Mouse (Mus musculus) hindbrain, postnatal 0 days (tissue): ENCODE measurements around the gene Gmfb. TPM values are rescaled to one million over a fixed set of nuclear protein-coding genes. Genes with fewer than 3 reads are reported as not detected.
A peak's percentile ranks its signal among the peaks of the same experiment; 100 is the strongest.

Source experiments
- ATAC-seq: fragments of 200-750 bp; cut with Nextera tagmentation; 2 replicates; pipeline ENCODE4 v1.8.0; 2017; ENCODE audit warnings: mild to moderate bottlenecking, moderate TSS enrichment, moderate library complexity
- DNase-seq: peaks from one replicate; pipeline ENCODE4 v3.0.0-alpha.2; 2015; ENCODE audit warnings: low spot score
- H3K27ac ChIP-seq: fragments of 300-500 bp; sonication (generic); 2 replicates; pipeline ENCODE4 v1.5.1; 2014; ENCODE audit warnings: mild to moderate bottlenecking
- H3K27me3 ChIP-seq: fragments of 300-500 bp; sonication (generic); 2 replicates; pipeline ENCODE4 v1.6.1; 2014; ENCODE audit warnings: low read length, mixed read lengths; ENCODE audit not compliant: insufficient read depth
- H3K36me3 ChIP-seq: fragments of 300-500 bp; sonication (generic); 2 replicates; pipeline ENCODE4 v1.6.1; 2014; ENCODE audit warnings: low read length, mixed read lengths; ENCODE audit not compliant: insufficient read depth
- H3K4me1 ChIP-seq: fragments of 300-500 bp; sonication (generic); 2 replicates; pipeline ENCODE4 v1.6.1; 2014; ENCODE audit warnings: antibody characterized with exemption, low read length, mixed read lengths; ENCODE audit not compliant: insufficient read depth
- H3K4me2 ChIP-seq: fragments of 300-500 bp; sonication (generic); 2 replicates; pipeline ENCODE4 v1.6.1; 2014; ENCODE audit warnings: low read depth, mild to moderate bottlenecking, low read length, moderate library complexity, mixed read lengths
- H3K4me3 ChIP-seq: fragments of 300-500 bp; sonication (generic); 2 replicates; pipeline ENCODE4 v1.5.1; 2014; ENCODE audit warnings: low read length
- H3K9ac ChIP-seq: fragments of 300-500 bp; sonication (generic); replicated peaks from 2 replicates; pipeline ENCODE4 v1.6.1; 2014; ENCODE audit warnings: mild to moderate bottlenecking, low read length, moderate library complexity, mixed read lengths
- H3K9me3 ChIP-seq: fragments of 300-500 bp; sonication (generic); 2 replicates; pipeline ENCODE4 v1.6.1; 2016; ENCODE audit warnings: low read length, mixed read lengths
- CTCF ChIP-seq: IDR thresholded peaks from 2 replicates; pipeline ENCODE4 v1.5.1; 2016; ENCODE audit warnings: antibody characterized with exemption, control low read depth, low read depth
- WGBS: fragments of 180-500 bp; shearing (Covaris S2); extraction: QIAGEN DNeasy Blood & Tissue Kit; methylation state at CpG from one replicate; pipeline ENCODE4 v1.1.7; 2014; 5-methylcytosine and 5-hydroxymethylcytosine counted together
- polyA plus RNA-seq: library from polyadenylated mRNA; unstranded; fragments of >200 nt; fragmentation: Nextera tagmentation; extraction: Ambion mirVana; gene quantifications from 2 replicates; pipeline ENCODE4 v1.2.1, GENCODE M21; 2015
- total RNA-seq: library from RNA; depleted of rRNA; stranded (reverse); fragments of >200 nt; gene quantifications from 2 replicates; pipeline ENCODE4 v1.2.3, GENCODE M21; 2014

Gmfb gene
- total and polyA plus RNA-seq, 2 experiments from 2014 or later, result 117 to 121 TPM

GRCm38 (mm10) chr14:46839326-46839725 lies 17.3 kb upstream of the Gmfb start:
- 70% methylated on average over 4 of the region's 4 CpGs for WGBS
- Histone ChIP-seq H3K36me3 (peaks cover 10% of the 10 kb centered on the region), H3K4me3 (no peak overlapping the region), H3K27ac (no peak overlapping the region), H3K9ac (no peak overlapping the region), H3K9me3 (no peaks in the 10 kb centered on the region), H3K4me1 (no peaks in the 10 kb centered on the region), H3K4me2 (no peak overlapping the region), H3K27me3 (no peaks in the 10 kb centered on the region)
- TF ChIP-seq CTCF, result no peak
- no peak for DNase-seq
- no peak for ATAC-seq

- WGBS, result 8% methylated on average over 38 of the region's 40 CpGs
- H3K9me3 ChIP-seq, result no peaks in the 10 kb centered on the region
Measured at GRCm38 (mm10) chr14:46832354-46833272, 10.6 kb upstream of the Gmfb start.

GRCm38 (mm10) chr14:46831837-46832333 lies 9.8 kb upstream of the Gmfb start, which contains the start of gene Cgrrf1:
Cgrrf1 (plus strand) TSS chr14:46832125.
- no peaks in the 10 kb centered on the region for H3K4me1 ChIP-seq
- peak within 1 kb of the TSS; percentile 93 for H3K4me2 ChIP-seq
- ATAC-seq (peak; percentile 99), DNase-seq (peak; percentile 93)
- no peaks in the 10 kb centered on the region for H3K9me3 ChIP-seq
- H3K27ac ChIP-seq, result peak within 1 kb of the TSS; percentile 32; the same call in 1 of the 2 replicates
- H3K27me3 ChIP-seq, result no peaks in the 10 kb centered on the region
- TF ChIP-seq CTCF, result peak; percentile 61
- peak within 1 kb of the TSS; percentile 74 for H3K9ac ChIP-seq
- under 1% methylated on average over 32 of the region's 32 CpGs for WGBS
- H3K36me3 ChIP-seq, result no peaks in the 10 kb centered on the region
- H3K4me3 ChIP-seq, result peak within 1 kb of the TSS; percentile 81

More at GRCm38 (mm10) chr14:46832354-46833272, 10.6 kb upstream of the Gmfb start:
- Histone ChIP-seq H3K4me2 (peak overlapping the region; percentile 93), H3K27me3 (no peaks in the 10 kb centered on the region), H3K27ac (peak overlapping the region; percentile 32; the same call in 1 of the 2 replicates), H3K36me3 (no peaks in the 10 kb centered on the region), H3K9ac (peak overlapping the region; percentile 74), H3K4me1 (no peaks in the 10 kb centered on the region), H3K4me3 (peak overlapping the region; percentile 81)
- DNase-seq, result peak; percentile 13
- ATAC-seq, result no peak
- TF ChIP-seq CTCF, result no peak

DNA sequence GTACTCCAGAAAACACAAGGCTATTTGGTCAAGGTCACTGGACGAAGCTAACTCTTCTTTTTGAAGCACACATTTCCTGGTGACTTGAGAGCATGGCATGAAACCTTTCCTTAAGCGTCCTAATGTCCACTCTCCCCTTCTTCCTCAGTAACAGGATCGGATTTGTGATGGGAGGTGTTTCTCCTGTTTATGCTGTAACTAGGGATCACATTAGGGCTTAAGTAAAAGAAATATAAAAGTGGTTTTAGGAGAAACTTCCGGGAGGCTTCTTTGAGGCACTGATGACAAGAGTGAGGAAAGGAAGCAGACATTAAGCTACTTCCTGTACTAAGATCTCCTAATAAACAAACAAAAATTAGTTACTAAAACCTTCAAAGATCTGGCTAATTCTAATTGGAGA lies 9.3 kb upstream of the Gmfb start:
- no peak for TF ChIP-seq CTCF
- no peaks in the 10 kb centered on the region for H3K4me1 ChIP-seq
- no peaks in the 10 kb centered on the region for H3K36me3 ChIP-seq
- no peaks in the 10 kb centered on the region for H3K27me3 ChIP-seq
- H3K9me3 ChIP-seq, result no peaks in the 10 kb centered on the region
- H3K4me2 ChIP-seq, result peak overlapping the region; percentile 93
- H3K27ac ChIP-seq, result no peak overlapping the region
- peak overlapping the region; percentile 74 for H3K9ac ChIP-seq
- H3K4me3 ChIP-seq, result peak overlapping the region; percentile 81
- ATAC-seq, result no peak
- 6% methylated on average over 4 of the region's 4 CpGs for WGBS
- no peak for DNase-seq

DNA sequence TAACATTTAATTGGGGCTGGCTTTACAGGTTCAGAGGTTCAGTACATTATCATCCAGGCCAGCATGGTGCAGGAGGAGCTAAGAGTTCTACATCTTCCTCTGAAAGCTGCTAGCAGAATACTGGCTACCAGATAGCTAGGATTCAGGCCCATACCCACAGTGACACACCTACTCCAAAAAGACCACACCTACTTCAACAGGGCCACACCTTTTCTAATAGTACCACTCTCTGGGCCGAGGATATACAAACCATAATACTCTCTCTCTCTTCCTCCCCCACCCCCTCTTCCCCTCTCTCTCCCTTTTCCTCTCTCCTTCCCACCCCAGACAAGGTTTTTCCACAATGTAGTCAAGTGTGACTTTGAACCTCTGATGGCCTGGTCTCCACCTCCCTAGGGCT lies 5.4 kb upstream of the Gmfb start:
- H3K36me3 ChIP-seq, result no peaks in the 10 kb centered on the region
- H3K4me1 ChIP-seq, result no peaks in the 10 kb centered on the region
- no peak for TF ChIP-seq CTCF
- WGBS, result 85% methylated on average over 1 of the region's 1 CpGs
- DNase-seq (no peak), ATAC-seq (no peak)
- no peaks in the 10 kb centered on the region for H3K27me3 ChIP-seq
- no peak overlapping the region for H3K27ac ChIP-seq
- H3K4me3 ChIP-seq, result no peak overlapping the region
- H3K4me2 ChIP-seq, result no peak overlapping the region
- H3K9me3 ChIP-seq, result no peaks in the 10 kb centered on the region
- H3K9ac ChIP-seq, result no peak overlapping the region

DNA sequence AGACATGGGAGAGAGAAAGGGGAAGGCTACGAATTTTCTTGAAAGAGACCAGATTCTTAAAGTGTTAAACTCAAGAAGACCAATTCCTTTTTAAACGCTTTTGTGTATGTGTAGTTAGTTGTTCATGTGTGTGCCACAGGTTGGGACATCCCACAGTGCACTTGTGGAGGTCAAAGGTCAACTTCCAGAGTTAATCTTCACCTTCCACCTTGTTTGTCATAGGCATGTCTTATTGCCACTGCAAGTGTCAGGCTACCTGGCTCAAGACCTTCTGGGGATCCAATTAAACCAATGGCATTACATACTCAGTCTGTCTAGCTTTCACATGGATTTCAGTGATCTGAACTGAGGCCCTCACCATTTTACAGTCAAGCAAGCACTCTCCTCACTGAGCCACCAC lies 2.0 kb upstream of the Gmfb start:
- peaks cover 14% of the 10 kb centered on the region; the same call in 1 of the 2 replicates for H3K4me1 ChIP-seq
- no peaks in the 10 kb centered on the region for H3K36me3 ChIP-seq
- no peak overlapping the region for H3K9ac ChIP-seq
- no peak overlapping the region for H3K4me3 ChIP-seq
- no peaks in the 10 kb centered on the region for H3K27me3 ChIP-seq
- no peak for TF ChIP-seq CTCF
- DNase-seq (no peak), ATAC-seq (no peak)
- H3K4me2 ChIP-seq, result no peak overlapping the region
- no peak overlapping the region for H3K27ac ChIP-seq
- H3K9me3 ChIP-seq, result no peaks in the 10 kb centered on the region
- WGBS, result 83% methylated on average over 2 of the region's 2 CpGs
